Mouse (Mus musculus) megakaryocyte-erythroid progenitor cell, adult 5-6 weeks (primary cell): ENCODE results near the gene Tmem63c. TPM values are rescaled to one million over a fixed set of nuclear protein-coding genes. Genes with fewer than 3 reads are reported as not detected.

Experiments used
- ATAC-seq: replicated peaks from 2 replicates; pipeline ENCODE4 v1.8.0; 2016; ENCODE audit warnings: mild to moderate bottlenecking, inconsistent platforms; ENCODE audit not compliant: severe bottlenecking, poor library complexity, low FRiP score, low TSS enrichment
- total RNA-seq, 2 experiments: library from RNA; stranded (forward) in 1 of 2; stranded (reverse) in 1 of 2; fragments of 200-1000, 215-1000 nt in 1 of 2; fragments of >200 nt in 1 of 2; fragmentation: Nextera tagmentation in 1 of 2; gene quantifications; 2 replicates each; pipeline ENCODE4 v1.2.3; 2014 to 2017

The Tmem63c gene
- total RNA-seq, 2 experiments from 2014 or later = not detected

- no peak for ATAC-seq
These were observed 21.8 kb upstream of the Tmem63c start for GRCm38 (mm10) chr12:86999283-86999820.

GRCm38 (mm10) chr12:87000151-87000839, 20.8 kb upstream of the Tmem63c start:
- ATAC-seq = peak; percentile 53

- ATAC-seq = no peak
These were observed 20.3 kb upstream of the Tmem63c start for GRCm38 (mm10) chr12:87000840-87001176.

GRCm38 (mm10) chr12:87002209-87002608, 18.9 kb upstream of the Tmem63c start:
- no peak for ATAC-seq

- ATAC-seq = no peak
These were observed 18.3 kb upstream of the Tmem63c start for GRCm38 (mm10) chr12:87002815-87003214.

GRCm38 (mm10) chr12:87003606-87004005, 17.5 kb upstream of the Tmem63c start:
- ATAC-seq = no peak

GRCm38 (mm10) chr12:87004596-87004995, 16.5 kb upstream of the Tmem63c start:
- ATAC-seq = no peak

- ATAC-seq = 0 out of 2 replicates have a peak, but pooled peaks have one; percentile 44
These were observed 4.1 kb upstream of the Tmem63c start for GRCm38 (mm10) chr12:87017041-87017440.

- no peak for ATAC-seq
These were observed 2.4 kb upstream of the Tmem63c start for GRCm38 (mm10) chr12:87018756-87019155.

- ATAC-seq = no peak
These were observed 866 bp downstream of the Tmem63c start for GRCm38 (mm10) chr12:87022006-87022405.

GRCm38 (mm10) chr12:87023456-87023855, 2.3 kb downstream of the Tmem63c start:
- no peak for ATAC-seq

GRCm38 (mm10) chr12:87026109-87026870, 5.2 kb downstream of the Tmem63c start:
- ATAC-seq = peak; percentile 72

GRCm38 (mm10) chr12:87026871-87027240, 5.7 kb downstream of the Tmem63c start:
- ATAC-seq = no peak

- no peak for ATAC-seq
These were observed 6.3 kb downstream of the Tmem63c start for GRCm38 (mm10) chr12:87027391-87027790.

GRCm38 (mm10) chr12:87028068-87028467, 6.9 kb downstream of the Tmem63c start:
- no peak for ATAC-seq

GRCm38 (mm10) chr12:87029251-87029976, 8.3 kb downstream of the Tmem63c start:
- ATAC-seq = no peak

- 0 out of 2 replicates have a peak, but pooled peaks have one; percentile 31 for ATAC-seq
These were observed 10.1 kb downstream of the Tmem63c start for GRCm38 (mm10) chr12:87031163-87031763.

GRCm38 (mm10) chr12:87036631-87037030, 15.5 kb downstream of the Tmem63c start:
- no peak for ATAC-seq

- ATAC-seq = no peak
These were observed 19.0 kb downstream of the Tmem63c start for GRCm38 (mm10) chr12:87040166-87040565.

GRCm38 (mm10) chr12:87040857-87041256, 19.7 kb downstream of the Tmem63c start:
- no peak for ATAC-seq
